Mouse (Mus musculus) heart, adult 10 weeks (tissue): ENCODE measurements around the gene Gm20489. TPM values are rescaled to one million over a fixed set of nuclear protein-coding genes. Genes with fewer than 3 reads are reported as not detected.

ENCODE experiments used
- polyA plus RNA-seq: library from polyadenylated mRNA; stranded (reverse); fragments of 350-450 nt; fragmentation: Illumina TruSeq; extraction: RNeasy Lipid Tissue Mini Kit (QIAGEN cat#74804); gene quantifications from one replicate; pipeline ENCODE4 v1.2.3, GENCODE M21; 2014; ENCODE audit warnings: low read depth, low replicate concordance

Gm20489 gene
- polyA plus RNA-seq: not detected

GRCm38 (mm10) chrX:101268755-101269124, at the start of gene Gm20489:
TSS of gene Gm20489 (minus strand) at chrX:101269023.

GRCm38 (mm10) chrX:101299055-101299454, 30.2 kb upstream of the Gm20489 start, which contains the start of gene Nlgn3:
TSS of gene Nlgn3 (plus strand) at chrX:101299168.

GRCm38 (mm10) chrX:101273875-101274738, 5.3 kb upstream of the Gm20489 start, which contains the start of gene Med12:
TSS of gene Med12 (plus strand) at chrX:101274030.

GRCm38 (mm10) chrX:101268025-101268754, 633 bp downstream of the Gm20489 start, which contains the start of gene Il2rg:
TSS of gene Il2rg (minus strand) at chrX:101268255.

GRCm38 (mm10) chrX:101263892-101264291, 4.9 kb downstream of the Gm20489 start, which contains the start of gene Gm614:
TSS of gene Gm614 (minus strand) at chrX:101263992.

GRCm38 (mm10) chrX:101253952-101254729, 14.7 kb downstream of the Gm20489 start, which contains the start of gene Foxo4:
TSS of gene Foxo4 (plus strand) at chrX:101254528.

GRCm38 (mm10) chrX:101221834-101222795, 46.7 kb downstream of the Gm20489 start, which contains the start of gene Snx12:
TSS of gene Snx12 (minus strand) at chrX:101222563.

Other genes with a start within 250 kb of the Gm20489 start
- gene Tex11, start 209.4 kb downstream of the Gm20489 start, polyA plus RNA-seq: not detected
- gene Slc7a3, start 183.0 kb downstream of the Gm20489 start, polyA plus RNA-seq: not detected
- 22.7 TPM for gene Snx12, start 46.5 kb downstream of the Gm20489 start, polyA plus RNA-seq
- gene Foxo4, start 14.5 kb downstream of the Gm20489 start, polyA plus RNA-seq: 54.5 TPM
- gene Gm614, start 5.0 kb downstream of the Gm20489 start, polyA plus RNA-seq: not detected
- gene Il2rg, start 768 bp downstream of the Gm20489 start, polyA plus RNA-seq: 13.6 TPM
- 33.3 TPM for gene Med12, start 5.0 kb upstream of the Gm20489 start, polyA plus RNA-seq
- gene Nlgn3, start 30.1 kb upstream of the Gm20489 start, polyA plus RNA-seq: 0.39 TPM
- 0.31 TPM for gene Gjb1, start 107.4 kb upstream of the Gm20489 start, polyA plus RNA-seq
- gene Zmym3, start 151.8 kb upstream of the Gm20489 start, polyA plus RNA-seq: 23.4 TPM
- gene Nono, start 160.3 kb upstream of the Gm20489 start, polyA plus RNA-seq: 86.4 TPM
- gene Itgb1bp2, start 180.1 kb upstream of the Gm20489 start, polyA plus RNA-seq: 289 TPM